Comparison of ENCODE assay signal across 18 mouse cellular contexts in genomic region chr3:46937751-46938150, GRCm38 (mm10).
"Had no signal": no experiment of that assay in that cellular context is flagged by ENCODE, and none has a peak within 500 bp of the region (broad histone marks: within the 10 kb centered on the region; RNA-seq: fewer than 3 reads in every experiment).

No protein-coding gene starts in this region.

- H3K36me3 ChIP-seq: limb, embryonic 13.5 days; liver, embryonic 12.5 days; liver, embryonic 15.5 days; midbrain, embryonic 12.5 days; neural tube, embryonic 13.5 days; stomach, embryonic 15.5 days had no signal

- H3K9me3 ChIP-seq: limb, embryonic 13.5 days; liver, embryonic 12.5 days; liver, embryonic 15.5 days; midbrain, embryonic 12.5 days; neural tube, embryonic 13.5 days; stomach, embryonic 15.5 days had no signal

- H3K4me2 ChIP-seq: limb, embryonic 13.5 days; liver, embryonic 12.5 days; liver, embryonic 15.5 days; midbrain, embryonic 12.5 days; neural tube, embryonic 13.5 days; stomach, embryonic 15.5 days had no signal

- H3K4me1 ChIP-seq: limb, embryonic 13.5 days; liver, embryonic 12.5 days; liver, embryonic 15.5 days; midbrain, embryonic 12.5 days; neural tube, embryonic 13.5 days; stomach, embryonic 15.5 days had no signal

- ATAC-seq: liver, embryonic 12.5 days; midbrain, embryonic 16.5 days had no signal

- DNase-seq: kidney, adult 2 months; kidney, postnatal 10 days; kidney, postnatal 36 days; liver; lung, adult 18-20 months; retina, postnatal 1 day; right cerebral cortex, postnatal 25 days; spleen, adult 18-20 months; thymus, postnatal 25 days had no signal

- H3K27me3 ChIP-seq: limb, embryonic 13.5 days; liver, embryonic 12.5 days; liver, embryonic 15.5 days; midbrain, embryonic 12.5 days; neural tube, embryonic 13.5 days; stomach, embryonic 15.5 days had no signal

- H3K4me3 ChIP-seq: limb, embryonic 13.5 days; liver, embryonic 12.5 days; liver, embryonic 15.5 days; midbrain, embryonic 12.5 days; myocyte; neural tube, embryonic 13.5 days; stomach, embryonic 15.5 days had no signal

- H3K9ac ChIP-seq: limb, embryonic 13.5 days; liver, embryonic 12.5 days; liver, embryonic 15.5 days; midbrain, embryonic 12.5 days; neural tube, embryonic 13.5 days; stomach, embryonic 15.5 days had no signal

- H3K27ac ChIP-seq: limb, embryonic 13.5 days; liver, embryonic 12.5 days; liver, embryonic 15.5 days; macrophage; midbrain, embryonic 12.5 days; neural tube, embryonic 13.5 days; stomach, embryonic 15.5 days had no signal
